Mouse (Mus musculus) embryonic stem cell, embryonic (primary cell): ENCODE results near the gene Plxdc2.

Experiments
- CTCF ChIA-PET, 4 experiments: fragments of 300-600 bp in 2 of 4; fragments of 350-600 bp in 2 of 4; sonication (Branson Sonifier 250); formaldehyde crosslinking; loops; one replicate each; lab custom pipeline; 2022; ENCODE audit warnings: inconsistent platforms in 2 of 4; lab: Charles Lee
- POLR2A ChIA-PET, 4 experiments: fragments of 300-600 bp in 2 of 4; fragments of 350-600 bp in 2 of 4; sonication (Branson Sonifier 250); formaldehyde crosslinking; loops; one replicate each; lab custom pipeline; 2022; ENCODE audit warnings: antibody characterized with exemption in 4 of 4, inconsistent platforms in 1 of 4; lab: Charles Lee

Plxdc2 gene

DNA sequence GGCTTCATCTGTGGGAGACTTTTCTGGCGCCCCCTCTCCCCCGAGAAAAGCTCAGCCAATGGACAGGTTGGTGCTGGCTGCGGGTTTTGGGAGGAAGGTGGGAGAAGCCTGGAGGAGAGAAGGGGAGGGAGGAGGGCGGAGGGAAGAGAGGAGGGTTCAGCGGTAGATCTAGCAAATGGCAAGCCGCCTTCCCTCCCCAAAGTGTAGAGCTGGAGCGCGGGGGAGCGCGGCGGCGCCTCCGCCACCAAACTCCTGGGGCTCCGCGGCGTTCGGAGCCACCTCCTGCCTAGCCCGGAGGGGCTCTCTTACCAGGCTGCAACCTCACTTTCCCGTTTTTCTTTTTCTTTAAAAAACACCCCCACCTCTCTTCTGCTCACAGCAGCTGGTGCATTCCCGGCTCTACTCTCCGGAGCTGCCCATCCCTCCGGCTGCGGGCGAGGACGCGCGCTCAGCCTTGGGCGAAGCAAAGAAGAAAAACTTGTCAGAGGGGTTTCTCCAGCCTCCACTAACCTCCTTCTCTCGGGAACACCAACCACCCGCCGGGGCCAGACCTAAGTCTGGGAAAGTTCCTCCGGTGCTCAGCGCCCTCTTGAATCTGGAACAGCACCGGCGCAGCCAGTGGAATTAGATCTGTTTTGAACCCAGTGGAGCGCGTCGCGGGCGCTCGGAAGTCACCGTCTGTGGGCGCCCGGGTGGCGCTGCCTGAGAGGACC is at the start of gene Plxdc2:
Gene Plxdc2 (plus strand): TSS at position 199 of the 713 bp plus-strand sequence.
- ChIA-PET CTCF (interaction anchor here in 2 of 4 experiments (0.5 to 0.7 kb wide), 2 partner anchors 287 to 1694 kb away, joined by 3 to 4 read pairs; no protein-coding TSS in a partner anchor), POLR2A (interaction anchor here in 3 of 4 experiments (1.2 to 1.9 kb wide), 3 partner anchors 8 to 1302 kb away, joined by 3 to 14 read pairs (median 4); partner anchors contain the start of gene Nsun6 (in 1 of the 3))

DNA sequence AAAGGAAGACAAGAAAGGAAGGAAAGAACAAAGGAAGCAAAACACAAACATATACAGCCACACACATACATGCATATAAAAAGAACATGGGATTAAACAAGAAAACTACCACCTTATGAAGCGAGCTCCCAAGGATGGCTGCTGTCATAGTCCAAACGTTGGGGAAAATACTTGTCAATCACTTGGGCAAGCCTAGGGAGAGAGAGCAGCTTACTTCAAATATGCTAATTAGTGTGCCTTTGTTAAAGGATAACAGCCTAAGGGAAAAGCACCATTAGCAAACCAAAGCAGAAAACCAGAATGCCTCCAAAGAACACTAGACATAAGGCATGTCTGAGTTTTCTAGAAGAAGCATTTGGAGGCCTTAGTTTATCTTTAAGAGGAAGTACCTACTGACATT is 45.7 kb upstream of the Plxdc2 start:
- POLR2A ChIA-PET = no interaction called here
- CTCF ChIA-PET = no interaction called here

DNA sequence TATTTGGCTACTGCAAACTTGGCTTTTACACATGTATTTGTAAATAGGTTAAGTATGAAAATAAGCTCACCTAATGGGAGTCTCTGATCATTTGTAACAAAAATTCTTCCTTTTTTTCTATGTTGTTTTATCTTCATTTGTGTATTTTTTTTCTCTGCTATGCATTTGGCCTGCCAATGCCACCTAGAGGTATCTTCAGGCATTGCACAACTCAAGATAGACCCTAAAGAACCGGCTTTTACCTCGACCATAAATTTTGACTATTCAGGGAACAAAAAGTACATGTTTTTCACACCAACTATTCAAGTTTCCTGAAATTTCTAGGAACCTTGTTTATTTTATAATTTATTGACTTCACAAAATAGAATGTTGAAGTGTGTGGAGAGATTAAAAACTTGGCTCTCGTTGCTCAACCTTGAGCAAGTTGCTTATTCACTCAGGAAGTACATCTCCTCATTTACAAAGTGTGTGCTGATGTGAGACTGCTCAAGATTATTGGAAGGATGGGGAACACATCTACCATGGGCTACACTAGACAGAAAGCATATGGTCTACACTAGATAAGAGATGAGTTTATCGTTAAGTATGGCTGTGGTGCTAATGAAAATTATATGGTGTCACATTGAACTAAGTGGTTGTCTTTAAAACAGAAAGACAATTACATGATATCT is 43.6 kb upstream of the Plxdc2 start:
- POLR2A ChIA-PET = interaction anchor here in 1 of 4 experiments (0.6 kb wide), 1 partner anchor 587 kb away, joined by 3 read pairs; no protein-coding TSS in a partner anchor
- CTCF ChIA-PET = no interaction called here

DNA sequence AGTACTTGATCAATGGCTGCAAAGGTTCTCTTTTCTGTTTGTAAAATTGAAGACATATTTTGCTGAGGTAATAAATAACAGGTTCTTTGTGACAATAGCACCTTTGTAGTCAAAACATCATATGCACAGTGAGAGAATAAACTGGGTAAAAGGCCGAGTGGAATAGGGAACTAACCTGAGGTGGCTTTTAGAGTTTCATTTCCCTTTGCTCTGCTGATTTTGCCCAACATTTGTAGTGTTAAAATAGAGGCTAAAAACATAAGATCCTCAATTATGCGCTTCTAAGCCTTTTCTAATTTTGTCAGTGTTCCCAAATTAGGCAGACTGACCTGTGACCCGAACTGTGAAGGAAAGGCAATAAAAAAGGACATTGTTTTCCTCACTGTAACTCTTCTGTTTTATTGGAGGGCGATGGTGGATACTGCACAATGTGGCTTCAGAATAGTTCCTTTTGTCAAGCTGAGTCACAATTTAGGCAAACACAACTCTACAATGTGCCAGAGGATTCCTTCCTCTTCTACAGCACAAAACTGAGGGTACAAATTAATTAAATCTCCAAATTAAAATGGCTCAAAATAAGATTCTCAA is 20.8 kb upstream of the Plxdc2 start:
- CTCF ChIA-PET = no interaction called here
- POLR2A ChIA-PET = no interaction called here

DNA sequence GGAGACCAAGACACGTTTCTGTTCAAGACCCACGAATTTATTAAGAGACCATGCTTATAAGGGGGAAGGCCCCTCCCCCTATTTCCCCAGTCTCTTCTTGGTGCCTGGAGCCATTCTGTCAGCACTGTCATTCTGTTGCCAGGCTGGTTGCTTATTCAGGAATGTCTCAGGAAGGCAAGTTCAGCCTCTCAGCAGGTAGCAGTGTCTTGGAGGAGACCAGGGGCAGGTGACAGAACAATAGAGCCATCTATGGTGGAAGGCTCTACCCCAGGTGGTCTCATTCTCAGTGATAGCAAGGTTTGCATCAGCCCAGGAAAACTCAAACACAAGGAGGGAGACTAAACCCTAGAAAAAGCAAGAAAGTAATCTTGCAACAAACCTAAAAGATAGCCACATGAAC is 11.5 kb upstream of the Plxdc2 start:
- ChIA-PET POLR2A (no interaction called here), CTCF (no interaction called here)

DNA sequence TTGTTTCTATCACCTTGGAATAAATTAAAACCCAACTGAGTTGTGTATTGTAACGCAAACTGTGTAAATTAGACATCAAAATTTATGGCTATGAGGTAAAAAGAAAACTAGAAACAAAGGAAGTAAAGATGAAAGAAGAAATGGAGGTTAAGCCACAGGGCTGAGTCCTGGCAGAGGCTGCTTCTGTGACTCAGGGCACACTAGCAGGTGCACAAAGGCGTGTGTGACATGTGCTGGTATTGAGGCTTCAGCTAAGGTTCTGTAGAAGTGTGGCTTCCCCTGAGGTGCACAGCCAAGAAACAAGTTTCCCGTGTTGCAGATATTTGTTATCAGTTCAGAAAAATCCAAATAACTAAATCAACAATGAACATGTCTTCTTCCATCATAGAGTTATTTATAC is 5.0 kb upstream of the Plxdc2 start:
- CTCF ChIA-PET = no interaction called here
- POLR2A ChIA-PET = no interaction called here

DNA sequence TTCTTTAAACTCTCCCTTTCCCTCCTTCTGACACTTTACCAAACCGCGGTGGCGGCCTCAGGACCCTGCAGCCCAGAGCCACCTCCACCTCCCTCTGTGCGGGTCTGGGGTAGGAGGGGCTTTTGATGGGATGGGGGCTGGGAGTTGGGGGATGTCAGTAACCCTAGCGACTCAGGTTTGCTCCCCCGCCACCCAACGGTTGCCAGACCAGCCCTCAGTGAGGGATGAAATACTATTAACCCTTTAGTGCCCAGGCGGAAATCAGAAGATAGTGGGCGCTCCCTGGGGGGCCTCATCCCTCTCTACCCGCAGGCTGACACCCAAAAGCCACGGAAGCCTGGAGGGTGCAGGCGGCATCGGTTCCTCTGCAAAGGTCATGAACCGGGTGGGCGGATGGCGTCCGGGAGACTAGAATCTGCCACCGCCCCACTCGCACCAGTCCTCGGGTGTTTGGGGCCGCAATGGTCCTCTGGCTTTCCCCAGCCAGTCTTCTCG is 446 bp upstream of the Plxdc2 start:
- ChIA-PET CTCF (interaction anchor here in 2 of 4 experiments (0.5 to 0.7 kb wide), 2 partner anchors 287 to 1693 kb away, joined by 3 to 4 read pairs; no protein-coding TSS in a partner anchor), POLR2A (interaction anchor here in 2 of 4 experiments (1.2 to 1.9 kb wide), 2 partner anchors 10 to 1301 kb away, joined by 3 to 14 read pairs; partner anchors contain the start of gene Nsun6 (in 1 of the 2))

DNA sequence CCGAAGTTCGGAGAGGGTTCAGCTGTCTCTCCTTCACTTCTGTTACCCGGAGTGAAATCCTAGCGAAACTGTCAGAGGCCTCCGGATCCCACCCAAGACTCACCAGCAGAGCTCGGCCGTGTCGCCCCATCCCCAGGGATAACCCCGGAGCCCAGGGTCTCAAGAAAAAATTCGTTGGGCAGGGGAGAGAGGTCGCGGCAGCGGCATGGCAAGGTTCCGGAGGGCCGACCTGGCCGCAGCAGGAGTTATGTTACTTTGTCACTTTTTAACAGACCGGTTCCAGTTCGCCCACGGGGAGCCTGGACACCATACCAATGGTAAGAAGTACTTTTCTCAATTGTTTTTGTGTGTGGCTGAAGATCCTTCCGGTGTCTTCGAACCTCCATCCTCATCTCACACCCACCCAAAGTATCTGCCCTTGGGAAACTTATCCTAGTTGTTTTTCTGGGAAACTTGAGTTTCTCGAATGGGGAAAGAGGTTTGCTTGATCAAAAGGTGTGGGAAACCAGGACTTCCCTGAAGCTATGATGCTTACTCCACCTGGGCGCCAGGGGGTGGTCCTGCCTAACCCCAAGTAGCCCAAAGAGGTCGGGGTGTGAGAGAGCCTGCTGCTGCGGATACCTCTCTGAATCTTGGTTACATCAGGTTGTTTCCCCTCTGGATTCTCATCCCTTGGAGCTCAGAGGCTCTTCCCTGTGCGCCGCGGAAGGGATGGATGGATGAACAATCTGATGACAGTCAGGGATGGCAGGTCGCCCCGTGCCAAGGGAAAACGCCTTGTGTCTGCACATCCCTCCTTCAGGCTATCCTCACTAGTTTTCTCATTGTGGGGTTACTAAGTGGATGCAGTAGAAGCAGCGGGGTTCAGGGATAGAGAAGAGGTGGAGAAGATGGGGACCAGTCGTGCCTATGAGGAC is 1.1 kb downstream of the Plxdc2 start:
- ChIA-PET CTCF (no interaction called here), POLR2A (interaction anchor here in 2 of 4 experiments (1.4 to 1.9 kb wide), 2 partner anchors 9 kb away, joined by 4 to 14 read pairs; no protein-coding TSS in a partner anchor)

DNA sequence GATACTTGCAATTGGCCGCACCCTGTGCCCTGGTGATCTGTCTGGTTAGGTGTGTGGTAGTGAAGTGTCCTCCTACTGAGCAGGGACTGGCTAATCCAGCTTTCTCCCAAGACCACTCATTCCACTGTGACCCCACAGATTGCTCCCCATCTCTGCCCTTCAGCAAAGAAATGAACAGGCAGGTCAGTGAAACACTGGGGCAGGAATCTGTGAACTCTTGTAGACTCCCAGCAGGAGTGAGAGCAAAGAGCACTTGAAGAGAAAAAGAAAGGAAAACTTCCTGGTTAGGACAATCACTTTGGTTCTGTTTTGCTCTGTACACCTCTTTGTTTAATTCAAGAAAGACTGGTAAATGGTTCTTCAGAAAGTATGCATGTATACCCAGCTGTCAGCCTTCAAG is 1.8 kb downstream of the Plxdc2 start:
- ChIA-PET POLR2A (interaction anchor here in 1 of 4 experiments (0.9 kb wide), 1 partner anchor 9 kb away, joined by 3 read pairs; no protein-coding TSS in a partner anchor), CTCF (no interaction called here)

DNA sequence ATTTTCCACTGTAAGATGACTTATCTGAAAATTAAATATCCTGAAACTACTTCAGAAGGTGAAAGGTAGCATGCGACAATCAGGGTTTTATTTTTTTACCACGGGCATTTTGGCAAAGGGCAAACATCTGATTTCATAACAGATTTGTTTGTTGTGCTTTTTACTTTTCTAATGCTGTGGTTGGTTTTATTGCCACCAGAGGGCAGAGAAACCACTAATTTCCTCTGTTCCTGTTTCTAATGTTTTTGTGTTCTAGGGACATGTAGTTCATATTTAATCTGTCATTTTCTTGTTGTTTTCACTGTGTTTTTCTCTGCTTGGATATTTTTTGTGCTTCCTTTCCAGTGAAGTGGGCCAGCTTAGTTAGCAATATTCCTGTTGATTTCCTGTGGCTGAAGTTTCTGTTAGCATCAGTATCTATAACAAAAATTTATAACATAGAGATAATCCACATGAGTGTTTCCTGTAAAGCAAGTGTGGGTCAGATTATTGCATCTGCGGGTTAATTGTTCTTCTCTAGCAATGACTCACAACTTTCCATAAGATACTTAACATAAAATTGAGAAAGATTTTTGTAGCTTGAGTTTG is 3.3 kb downstream of the Plxdc2 start:
- ChIA-PET POLR2A (no interaction called here), CTCF (no interaction called here)

DNA sequence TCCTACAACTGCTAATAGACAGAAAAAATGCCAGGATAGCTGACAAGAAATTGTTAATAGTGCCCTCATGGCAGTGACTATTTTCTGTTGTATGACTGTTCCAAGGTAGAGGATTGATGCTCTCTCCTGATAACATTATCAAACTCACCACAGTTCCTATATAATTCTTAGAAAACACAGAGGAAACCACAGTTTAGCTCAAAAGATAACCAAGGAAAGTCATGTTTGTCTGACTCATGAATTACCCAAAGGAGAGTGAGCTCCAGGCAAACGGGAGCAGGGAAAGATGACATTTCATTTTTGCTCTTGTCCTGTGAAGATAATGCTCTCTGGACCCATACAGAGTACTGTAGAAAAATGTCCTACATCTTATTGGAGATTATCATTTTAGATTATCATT is 8.6 kb downstream of the Plxdc2 start:
- ChIA-PET CTCF (no interaction called here), POLR2A (interaction anchor here in 1 of 4 experiments (2.4 kb wide), 1 partner anchor 8 kb away, joined by 14 read pairs; the partner anchor contains the start of gene Plxdc2)

DNA sequence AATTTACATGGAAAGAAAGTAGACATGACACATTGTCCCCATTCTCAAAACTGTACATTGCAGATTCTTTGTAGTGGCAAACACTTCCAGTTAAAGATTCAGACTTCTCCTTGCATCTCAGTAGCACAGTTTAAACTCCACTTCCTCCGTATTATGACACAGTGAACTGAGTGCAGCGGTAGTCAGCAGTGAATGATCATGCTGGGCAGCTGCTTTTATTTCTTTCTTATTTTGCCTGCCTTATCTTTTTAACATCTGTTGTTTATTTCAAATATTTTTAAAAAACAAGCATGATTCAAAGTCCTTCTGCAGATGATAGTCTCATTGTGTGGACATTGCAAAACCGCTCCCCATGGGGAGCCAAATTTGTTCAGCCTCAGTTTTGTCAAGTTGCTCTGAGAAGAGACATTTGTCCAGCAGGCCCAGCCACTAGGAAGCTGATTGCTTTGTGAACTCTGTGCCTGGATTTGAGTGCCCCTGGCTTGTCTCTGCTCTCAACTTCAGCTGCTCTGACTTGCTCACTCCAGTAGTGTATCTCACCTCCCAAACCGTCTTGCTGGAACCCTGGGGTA is 9.8 kb downstream of the Plxdc2 start:
- POLR2A ChIA-PET = interaction anchor here in 2 of 4 experiments (0.5 to 2.4 kb wide), 2 partner anchors 9 to 1546 kb away, joined by 3 to 14 read pairs; partner anchors contain the start of gene Plxdc2 (in 1 of the 2)

DNA sequence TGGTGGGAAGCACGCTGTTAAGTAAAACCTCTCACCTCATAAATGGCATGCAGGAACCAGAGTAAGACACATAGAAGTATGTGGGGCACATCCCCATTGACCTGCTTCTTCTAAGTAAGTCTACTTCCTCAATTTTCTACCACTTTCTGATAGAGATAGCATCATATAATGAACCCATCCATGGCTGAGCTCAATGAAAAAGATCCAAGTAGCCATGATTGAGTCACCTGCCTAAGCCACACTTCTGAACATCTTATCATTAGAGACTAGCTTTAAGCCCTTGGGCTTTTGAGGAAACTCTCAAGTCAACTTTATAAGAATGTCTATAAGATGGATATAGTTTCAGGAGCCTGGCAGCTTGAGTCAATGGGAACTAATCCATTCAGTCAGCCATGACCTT is 14.3 kb downstream of the Plxdc2 start:
- CTCF ChIA-PET = no interaction called here
- POLR2A ChIA-PET = no interaction called here

More for the DNA sequence above, 9.8 kb downstream of the Plxdc2 start:
- CTCF ChIA-PET = no interaction called here

DNA sequence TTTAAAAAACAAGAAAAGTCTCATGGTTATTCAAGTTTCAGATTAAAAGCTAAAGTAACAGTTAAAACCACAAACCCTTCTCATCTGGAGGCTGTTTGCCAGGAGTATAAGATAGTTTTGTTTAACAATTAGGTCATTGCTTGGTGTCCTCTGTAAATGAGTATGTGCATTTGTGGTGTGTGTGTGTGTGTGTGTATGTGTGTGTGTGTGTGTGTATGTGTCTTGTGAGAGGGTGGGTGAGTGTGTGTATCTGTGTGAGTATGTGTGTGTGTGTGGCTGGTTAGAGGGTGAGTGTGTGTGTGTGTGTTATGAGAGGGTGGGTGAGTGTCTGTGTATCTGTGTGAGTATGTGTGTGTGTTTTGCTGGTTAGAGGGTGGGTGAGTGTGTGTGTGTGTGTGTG is 18.2 kb downstream of the Plxdc2 start:
- ChIA-PET CTCF (no interaction called here), POLR2A (no interaction called here)

DNA sequence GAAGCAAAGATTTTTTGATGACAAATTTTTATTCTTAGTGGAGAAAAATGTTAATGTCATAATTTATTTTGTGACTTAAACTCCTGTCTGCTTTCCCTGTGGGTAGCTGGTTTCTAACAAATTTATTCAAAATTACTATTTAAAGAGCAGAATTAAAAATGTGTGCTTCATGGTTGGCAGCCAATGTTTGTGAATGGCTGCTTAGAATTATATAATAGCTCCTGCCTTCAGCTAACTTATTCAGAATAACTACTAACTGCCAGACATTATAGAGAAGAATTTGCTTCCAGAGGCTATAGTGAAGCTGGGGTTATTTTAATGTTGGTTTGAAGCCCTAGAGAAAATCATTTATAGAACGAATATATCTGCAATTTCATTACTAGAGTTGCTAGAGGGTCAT is 30.1 kb downstream of the Plxdc2 start:
- ChIA-PET CTCF (no interaction called here), POLR2A (no interaction called here)

DNA sequence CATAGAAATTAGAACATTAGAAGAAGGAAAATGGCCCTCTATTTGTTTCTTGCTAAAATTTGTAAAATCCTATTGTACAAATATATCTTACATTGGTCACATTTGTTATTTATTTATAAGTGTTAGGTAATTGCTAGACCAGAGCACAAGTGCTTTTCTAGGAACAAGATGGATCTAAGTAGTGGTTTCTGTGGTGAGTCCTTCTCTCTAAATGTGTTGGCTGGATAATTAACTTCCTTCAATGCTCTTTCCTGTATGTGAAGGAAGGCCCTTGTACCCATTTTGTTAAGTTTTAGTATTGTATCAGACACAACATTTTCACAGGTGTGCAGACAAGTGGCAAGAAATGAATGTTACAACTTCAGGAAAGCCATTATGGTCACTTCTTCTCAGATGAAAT is 30.6 kb downstream of the Plxdc2 start:
- POLR2A ChIA-PET = no interaction called here
- CTCF ChIA-PET = no interaction called here

DNA sequence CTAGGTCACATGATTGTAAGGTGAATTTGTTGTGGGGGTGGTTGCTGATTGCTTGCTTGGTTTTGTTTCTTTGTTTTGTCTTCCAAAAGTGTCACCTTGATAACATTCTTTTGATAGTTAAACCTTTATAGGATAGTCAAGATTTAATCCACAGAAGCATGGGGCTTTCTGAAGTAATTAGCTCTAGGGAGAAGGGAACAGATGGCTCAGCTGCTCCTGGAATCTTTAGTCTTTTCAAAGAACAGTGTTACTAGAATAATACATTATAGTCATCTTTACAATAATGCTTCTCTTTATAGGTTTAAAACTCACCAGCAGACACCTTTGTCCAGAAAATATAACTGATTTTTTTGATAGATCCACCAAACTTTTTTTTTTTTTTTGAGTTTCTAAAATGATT is 31.7 kb downstream of the Plxdc2 start:
- ChIA-PET CTCF (no interaction called here), POLR2A (no interaction called here)

DNA sequence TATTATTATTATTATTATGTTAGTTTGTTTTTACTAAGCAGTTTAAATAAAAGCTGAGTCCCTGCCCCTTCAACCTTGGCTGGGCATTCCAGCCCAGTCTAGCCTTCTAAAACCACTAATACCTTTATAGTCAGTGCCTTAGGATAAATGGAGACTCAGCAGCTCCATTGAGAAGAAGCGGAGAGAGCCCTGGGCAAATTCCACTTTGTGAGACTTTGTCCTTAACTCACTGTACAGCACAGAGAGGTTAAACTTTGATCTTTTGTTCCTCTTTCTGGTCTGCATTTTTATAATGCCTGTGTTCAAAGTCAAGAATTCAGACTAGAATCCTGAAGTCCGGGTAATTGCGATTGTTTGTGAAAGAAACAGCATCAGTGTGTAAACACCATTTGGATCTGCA is 41.4 kb downstream of the Plxdc2 start:
- ChIA-PET POLR2A (no interaction called here), CTCF (no interaction called here)
